Mouse (Mus musculus) adrenal gland, adult 10 weeks (tissue): Measurements from ENCODE around the gene Rgs18. TPM values are rescaled to one million over a fixed set of nuclear protein-coding genes. Genes with fewer than 3 reads are reported as not detected.

Experiments used
- polyA plus RNA-seq: library from polyadenylated mRNA; stranded (reverse); fragments of 350-450 nt; fragmentation: Illumina TruSeq; extraction: RNeasy Lipid Tissue Mini Kit (QIAGEN cat#74804); gene quantifications from one replicate; pipeline ENCODE4 v1.2.3, GENCODE M21; 2014; ENCODE audit warnings: low read depth, low replicate concordance

Rgs18 gene
- polyA plus RNA-seq: 2.2 TPM

DNA sequence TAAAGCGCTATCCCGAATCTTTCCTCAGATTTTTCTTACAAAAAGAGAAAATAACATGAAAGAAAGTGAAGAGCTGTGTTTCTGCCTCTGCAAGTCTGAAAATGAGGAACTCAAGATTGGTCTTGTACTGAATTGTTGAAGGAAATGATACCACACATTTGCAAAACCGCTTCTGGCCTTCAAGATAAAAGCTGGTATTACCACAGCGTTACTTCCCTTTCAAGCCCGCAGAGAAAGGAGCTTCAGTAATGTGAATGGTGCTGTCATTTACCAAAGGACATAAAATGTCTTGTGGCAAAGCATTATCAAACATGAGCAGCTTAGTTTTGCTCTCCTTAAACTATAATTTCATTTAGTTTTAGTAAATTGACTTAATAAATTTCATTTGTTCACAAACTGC lies at the start of gene Rgs18:
TSS of gene Rgs18 (minus strand) at position 105 of the 400 bp plus-strand sequence.

Other genes with a start within 250 kb of the Rgs18 start
- gene Rgs21, start 207.8 kb downstream of the Rgs18 start, polyA plus RNA-seq: not detected